Mouse (Mus musculus): ENCODE measurements around the gene Rtl8c. TPM values are rescaled to one million over a fixed set of nuclear protein-coding genes. Genes with fewer than 3 reads are reported as not detected.
"Not testable (repeated sequence)": the region's sequence is repeated elsewhere in the genome, so short reads cannot be mapped to it uniquely, and the experiment has no call there.

Gene Rtl8c
- polyA plus RNA-seq, 1 experiment, result 5.6 TPM

DNA sequence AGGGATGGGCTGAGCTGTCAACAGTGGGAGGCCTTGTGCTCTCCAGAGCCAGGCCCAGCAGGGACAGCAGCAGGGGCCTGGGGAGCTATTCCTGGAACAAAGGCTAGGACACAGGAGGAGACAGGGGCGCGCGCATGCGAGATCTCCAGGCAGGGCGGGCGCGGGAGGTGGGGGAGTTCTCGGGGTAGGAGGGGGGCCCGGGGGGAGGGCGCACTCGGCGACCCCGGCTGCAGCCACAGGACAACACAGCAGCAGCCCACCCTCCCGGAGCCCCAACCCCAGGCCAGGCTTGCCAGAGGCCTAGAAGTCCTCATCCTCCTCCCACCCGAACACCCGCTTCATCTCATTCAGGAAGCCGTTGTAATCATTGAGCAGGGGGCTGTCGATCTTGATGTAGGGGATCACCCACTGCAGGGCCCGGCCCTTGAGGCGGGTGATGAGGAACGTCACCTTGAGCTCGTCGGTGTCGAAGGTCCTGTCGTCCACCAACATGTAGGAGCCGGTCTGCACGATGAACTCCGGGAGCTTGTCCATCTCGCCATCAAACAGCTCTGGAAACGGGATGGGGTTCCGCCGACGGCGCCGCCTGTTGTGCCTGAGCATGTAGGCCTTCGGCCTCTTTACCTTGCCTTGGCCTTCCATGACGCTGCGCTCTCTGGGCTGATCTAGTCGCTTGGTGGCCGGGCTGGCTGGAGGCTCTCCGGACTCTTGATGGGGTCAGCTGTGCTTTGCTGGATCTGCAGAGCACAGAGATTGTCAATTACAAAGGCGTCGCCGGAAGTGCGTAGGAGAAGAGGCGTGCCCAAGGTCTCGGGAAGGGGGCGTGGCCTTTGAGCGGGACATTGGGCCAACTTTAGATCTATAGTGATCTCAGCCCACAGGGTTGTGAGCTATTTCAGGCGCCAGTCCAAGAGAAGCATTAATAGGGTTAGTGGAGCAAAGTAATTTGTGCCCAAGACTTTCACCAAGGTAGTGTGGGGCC, 35.4 kb downstream of the Rtl8c start, which contains the start of gene Rtl8a:
Gene Rtl8a, minus strand, starts transcription at position 703 of the 982 bp plus-strand sequence.
- WGBS, result 15% methylated on average over 11 of the region's 50 CpGs
- H3K4me1 ChIP-seq (ENCODE audit: control insufficient read depth, insufficient read depth, low read length); H3K27ac ChIP-seq (ENCODE audit: control insufficient read depth, insufficient read depth, low read depth, low read length, poor library complexity): not testable (repeated sequence)
- H3K4me3 ChIP-seq (replicated peaks; ENCODE audit: control insufficient read depth, low read depth, low read length), result peak within 1 kb of the TSS; percentile 24

DNA sequence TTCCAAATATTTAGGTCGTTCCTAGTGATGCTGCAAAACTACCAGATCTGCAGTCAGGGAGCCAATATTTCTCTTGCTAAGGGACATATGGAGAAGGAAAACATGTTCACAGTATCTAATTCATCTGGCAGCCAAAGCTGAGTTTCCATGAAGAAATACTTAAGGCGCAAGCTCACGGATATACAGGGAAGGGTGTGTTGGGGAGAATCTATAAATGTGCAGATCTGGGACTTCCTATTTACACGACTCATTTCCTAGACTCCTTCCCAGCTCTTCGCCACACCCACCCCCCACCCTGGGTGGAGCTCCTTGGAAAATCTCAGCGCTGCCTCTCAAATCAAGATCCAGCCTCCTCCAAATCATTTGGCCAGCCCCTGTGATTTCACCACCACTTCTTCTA, 38.1 kb downstream of the Rtl8c start:
- Histone ChIP-seq H3K27ac (ENCODE audit: control insufficient read depth, insufficient read depth, low read depth, low read length, poor library complexity) (no peak overlapping the region), H3K4me3 (replicated peaks; ENCODE audit: control insufficient read depth, low read depth, low read length) (no peak overlapping the region), H3K4me1 (ENCODE audit: control insufficient read depth, insufficient read depth, low read length) (no peaks in the 10 kb centered on the region)
- TF ChIP-seq POLR2A (IDR thresholded peaks at IDR 0.05; ENCODE audit: borderline replicate concordance, control insufficient read depth, low read depth, low read length), result no peak
- no peak for TF ChIP-seq CTCF (IDR thresholded peaks at IDR 0.05; ENCODE audit: control insufficient read depth, insufficient read depth, low read length)
- 77% methylated on average over 6 of the region's 6 CpGs for WGBS

DNA sequence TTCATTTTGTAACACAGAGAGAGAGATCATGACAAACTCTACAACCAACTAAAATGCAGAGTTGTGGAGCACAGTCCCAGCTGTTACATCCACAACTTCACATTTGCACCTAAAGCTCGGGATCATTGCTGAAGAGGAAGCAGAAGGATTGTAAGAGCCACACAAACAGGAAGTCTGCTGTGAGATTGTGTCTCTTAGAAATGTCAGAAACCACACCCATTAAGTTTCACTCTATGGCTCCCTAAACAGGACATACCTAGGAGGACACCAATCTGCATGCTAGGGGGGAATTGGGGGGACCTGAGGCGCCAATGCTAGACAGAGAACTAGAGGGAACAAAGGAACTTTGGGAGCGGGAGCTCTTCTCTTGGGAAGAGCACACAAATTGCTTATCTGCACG, 45.1 kb downstream of the Rtl8c start:
- 54% methylated on average over 4 of the region's 4 CpGs for WGBS
- H3K4me1 ChIP-seq (ENCODE audit: control insufficient read depth, insufficient read depth, low read length); H3K4me3 ChIP-seq (replicated peaks; ENCODE audit: control insufficient read depth, low read depth, low read length); H3K27ac ChIP-seq (ENCODE audit: control insufficient read depth, insufficient read depth, low read depth, low read length, poor library complexity): not testable (repeated sequence)

Other genes with a start within 250 kb of the Rtl8c start
- 5.8 and 14.4 TPM in 2 replicates for gene Mospd1, start 237.5 kb upstream of the Rtl8c start, polyA plus RNA-seq (2011; ENCODE audit: insufficient read depth, insufficient read length, low replicate concordance, missing spikeins)
- gene Etd, start 173.1 kb upstream of the Rtl8c start, polyA plus RNA-seq (2011; ENCODE audit: insufficient read depth, insufficient read length, low replicate concordance, missing spikeins), result not detected in 2 replicates
- gene Gm14597, start 947 bp downstream of the Rtl8c start, polyA plus RNA-seq (2011; ENCODE audit: insufficient read depth, insufficient read length, low replicate concordance, missing spikeins), result not detected in 2 replicates
- 13.9 TPM in 1 of 2 replicates, not detected in the other for gene Rtl8a, start 35.6 kb downstream of the Rtl8c start, polyA plus RNA-seq (2011; ENCODE audit: insufficient read depth, insufficient read length, low replicate concordance, missing spikeins)
- 13.9 TPM in 1 of 2 replicates, not detected in the other for gene Rtl8b, start 62.4 kb downstream of the Rtl8c start, polyA plus RNA-seq (2011; ENCODE audit: insufficient read depth, insufficient read length, low replicate concordance, missing spikeins)
- gene 4930502E18Rik, start 116.8 kb downstream of the Rtl8c start, polyA plus RNA-seq (2011; ENCODE audit: insufficient read depth, insufficient read length, low replicate concordance, missing spikeins), result not detected in 2 replicates
- gene 1700013H16Rik, start 149.8 kb downstream of the Rtl8c start, polyA plus RNA-seq (2011; ENCODE audit: insufficient read depth, insufficient read length, low replicate concordance, missing spikeins), result not detected in 2 replicates
- gene Zfp36l3, start 168.4 kb downstream of the Rtl8c start, polyA plus RNA-seq (2011; ENCODE audit: insufficient read depth, insufficient read length, low replicate concordance, missing spikeins), result not detected in 2 replicates
- gene Xlr, start 189.7 kb downstream of the Rtl8c start, polyA plus RNA-seq (2011; ENCODE audit: insufficient read depth, insufficient read length, low replicate concordance, missing spikeins), result not detected in 2 replicates

Data from bone marrow, adult 2 months (tissue).